Mouse (Mus musculus) testis, adult 2 months (tissue): Measurements from ENCODE around the gene Gramd1b.

Experiments
- CTCF ChIP-seq: fragments of 200-500 bp; IDR thresholded peaks from 2 replicates; pipeline ENCODE4 v1.5.1; 2012; ENCODE audit warnings: low read depth, mild to moderate bottlenecking, inconsistent platforms, low read length, moderate library complexity; ENCODE audit not compliant: control insufficient read depth, insufficient read depth, insufficient replicate concordance
- POLR2A ChIP-seq: fragments of 200-500 bp; IDR thresholded peaks from 2 replicates; pipeline ENCODE4 v1.6.1; 2012; ENCODE audit warnings: low read depth, mild to moderate bottlenecking, inconsistent platforms, low read length, moderate library complexity; ENCODE audit not compliant: control insufficient read depth

DNA sequence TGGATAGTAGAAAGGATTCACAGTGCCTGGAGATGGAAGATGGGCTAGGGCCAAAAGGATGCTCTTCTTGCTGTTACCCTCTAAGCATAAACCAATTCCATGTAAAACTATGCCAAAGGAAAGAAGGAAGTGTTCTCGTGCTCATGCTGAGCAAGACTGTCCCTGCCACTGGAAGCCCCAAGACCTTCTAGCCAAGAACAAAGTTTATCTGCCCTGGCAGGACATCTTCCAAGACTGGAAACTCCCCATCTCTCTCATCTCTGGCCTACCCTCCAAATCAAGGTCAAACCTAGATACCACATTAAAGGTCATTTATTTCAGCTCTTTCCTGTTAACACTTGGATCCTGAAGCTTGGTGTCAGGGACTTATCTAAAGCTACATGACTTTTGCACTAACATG is 236.3 kb downstream of the Gramd1b start:
- no peak for TF ChIP-seq CTCF
- no peak for TF ChIP-seq POLR2A
